Mouse (Mus musculus): Measurements from ENCODE around the gene Pigo.

DNA sequence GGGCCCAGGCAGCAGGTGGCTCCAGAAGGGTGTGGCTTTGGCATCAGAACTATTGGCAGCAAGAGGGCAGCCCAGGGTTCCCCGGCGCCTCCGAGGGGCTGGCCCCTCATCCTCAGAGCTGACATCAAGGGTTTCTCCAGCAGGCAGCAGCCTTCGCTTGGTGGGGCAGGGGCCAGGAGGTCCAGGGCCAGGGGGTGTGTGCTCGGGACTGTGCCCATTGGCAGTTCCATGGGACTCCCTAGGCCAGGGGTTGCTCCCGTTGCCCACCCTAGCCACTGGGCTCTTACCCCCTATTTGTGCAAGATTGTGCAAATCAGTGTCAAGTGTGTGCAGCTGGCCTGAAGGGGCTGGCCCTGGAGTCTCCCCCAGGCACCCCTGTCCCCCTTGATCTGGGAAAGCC is 10.2 kb upstream of the Pigo start:
- TF ChIP-seq CTCF (IDR thresholded peaks at IDR 0.05; ENCODE audit: extremely low read depth, insufficient read depth, low read length) (no peak), POLR2A (IDR thresholded peaks at IDR 0.05; ENCODE audit: extremely low read depth, insufficient read depth, low read length) (no peak)
